Mouse (Mus musculus) cortical plate, adult 2 months (tissue): ENCODE data around the gene Zscan22.

ENCODE experiments used
- CTCF ChIP-seq: fragments of 200-500 bp; IDR thresholded peaks from 2 replicates; pipeline ENCODE4 v1.5.1; 2011; ENCODE audit warnings: mild to moderate bottlenecking, control low read depth, low read length; ENCODE audit not compliant: insufficient read depth; ENCODE audit errors: extremely low read depth
- POLR2A ChIP-seq: fragments of 200-500 bp; IDR thresholded peaks from 2 replicates; pipeline ENCODE4 v1.6.1; 2011; ENCODE audit warnings: mild to moderate bottlenecking, low read length, control low read depth; ENCODE audit not compliant: insufficient read depth; ENCODE audit errors: extremely low read depth

DNA sequence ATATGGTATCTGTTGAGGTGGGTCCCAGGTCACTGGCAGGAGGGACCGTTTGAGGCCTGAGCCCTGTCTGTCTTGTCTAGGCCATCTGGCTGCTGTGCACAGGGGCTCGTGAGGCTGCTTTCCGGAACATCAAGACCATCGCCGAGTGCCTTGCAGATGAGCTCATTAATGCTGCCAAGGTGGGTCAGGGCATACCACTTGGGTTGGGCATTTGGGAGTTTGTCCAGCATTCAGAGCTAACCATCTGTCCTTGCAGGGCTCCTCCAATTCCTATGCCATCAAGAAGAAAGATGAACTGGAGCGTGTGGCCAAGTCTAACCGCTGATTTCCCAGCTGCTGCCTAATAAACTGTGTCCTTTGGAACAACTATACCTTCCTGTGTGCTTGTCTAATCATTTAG, 28.7 kb downstream of the Zscan22 start:
- TF ChIP-seq POLR2A = no peak
- TF ChIP-seq CTCF = no peak
